In the genomic region with DNA sequence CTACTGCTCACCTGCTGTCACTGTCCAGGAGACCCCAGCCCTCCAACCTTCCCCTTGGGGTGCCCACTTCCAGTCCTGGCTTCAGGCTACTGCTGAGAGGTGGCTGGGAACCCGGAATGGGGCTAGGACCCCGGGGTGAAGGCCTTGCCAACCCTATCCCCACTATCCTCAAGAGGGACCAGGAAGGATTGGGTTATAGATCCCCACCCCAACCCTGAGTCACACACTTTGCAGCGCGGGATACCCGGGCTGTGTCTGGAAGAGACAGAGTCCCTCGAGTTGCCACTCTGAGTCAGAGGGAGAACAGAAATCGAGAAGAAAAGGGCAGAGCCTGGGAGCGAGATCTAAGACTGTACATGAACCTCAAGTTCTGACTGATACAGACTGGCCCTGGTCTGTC, we compare ENCODE assay signal across 6 mouse cellular contexts. TPM values are rescaled to one million over a fixed set of nuclear protein-coding genes. Genes with fewer than 3 reads are reported as not detected.
A peak's percentile ranks its signal among the peaks of the same experiment; 100 is the strongest.
DNase-seq lines count a peak whose midpoint lies in the region; ATAC-seq and TF ChIP-seq lines count a peak whose summit lies in the region.
"Not testable (repeated sequence)": the region's sequence is repeated elsewhere in the genome, so short reads cannot be mapped to it uniquely, and the experiment has no call there.

No protein-coding gene starts in this region.

- peak; percentile 31; the same call in 1 of the 2 replicates for ATAC-seq in heart, embryonic 11.5 days (replicated peaks; ENCODE audit: insufficient number of reproducible peaks, low FRiP score, low TSS enrichment)
- ATAC-seq in limb, embryonic 12.5 days (ENCODE audit: insufficient number of reproducible peaks, insufficient read depth, low FRiP score, low TSS enrichment, low read depth), result 0 out of 2 replicates have a peak, but pooled peaks have one; percentile 20
- ATAC-seq in lung, embryonic 15.5 days (ENCODE audit: borderline replicate concordance, extremely low read depth, low FRiP score, low TSS enrichment), result peak; percentile 59; the same call in 1 of the 2 replicates
- ATAC-seq in midbrain, embryonic 16.5 days, result 0 out of 2 replicates have a peak, but pooled peaks have one; percentile 32

- not testable (repeated sequence) for H3K27me3 ChIP-seq in E14TG2a.4 (ENCODE audit: insufficient read depth, low read length); heart, embryonic 11.5 days (ENCODE audit: control insufficient read depth, insufficient read depth, low read length); limb, embryonic 12.5 days; lung, embryonic 15.5 days; midbrain, embryonic 16.5 days (ENCODE audit: control insufficient read depth, insufficient read depth, low read depth, low read length)

- not testable (repeated sequence) for H3K4me2 ChIP-seq in heart, embryonic 11.5 days; limb, embryonic 12.5 days; lung, embryonic 15.5 days; midbrain, embryonic 16.5 days (ENCODE audit: low read length)

- not testable (repeated sequence) for H3K27ac ChIP-seq in heart, embryonic 11.5 days (ENCODE audit: low read depth, low read length); limb, embryonic 12.5 days; lung, embryonic 15.5 days; midbrain, embryonic 16.5 days (ENCODE audit: low read length)

- not testable (repeated sequence) for H3K9ac ChIP-seq in heart, embryonic 11.5 days (ENCODE audit: low read depth, low read length); limb, embryonic 12.5 days (replicated peaks); lung, embryonic 15.5 days; midbrain, embryonic 16.5 days (ENCODE audit: low read depth, low read length)

- 76% methylated on average over 8 of the region's 8 CpGs for WGBS in heart, embryonic 11.5 days (ENCODE audit: insufficient replicate concordance)
- WGBS in limb, embryonic 12.5 days, result 85% methylated on average over 8 of the region's 8 CpGs
- 92% methylated on average over 8 of the region's 8 CpGs for WGBS in lung, embryonic 15.5 days
- WGBS in midbrain, embryonic 16.5 days, result 91% methylated on average over 8 of the region's 8 CpGs

- not testable (repeated sequence) for H3K36me3 ChIP-seq in E14TG2a.4 (ENCODE audit: insufficient read depth, low read length); heart, embryonic 11.5 days (ENCODE audit: control insufficient read depth, insufficient read depth, low read length); limb, embryonic 12.5 days; lung, embryonic 15.5 days; midbrain, embryonic 16.5 days (ENCODE audit: control insufficient read depth, insufficient read depth, low read length)

- H3K4me1 ChIP-seq in E14TG2a.4 (replicated peaks; ENCODE audit: low read depth, low read length), result peaks cover 12% of the 10 kb centered on the region
- H3K4me1 ChIP-seq in heart, embryonic 11.5 days (ENCODE audit: control insufficient read depth, insufficient read depth, low read length); limb, embryonic 12.5 days (replicated peaks); lung, embryonic 15.5 days; midbrain, embryonic 16.5 days (ENCODE audit: control insufficient read depth, insufficient read depth, low read length): not testable (repeated sequence)

- H3K4me3 ChIP-seq in E14TG2a.4 (replicated peaks; ENCODE audit: low read length), result peak overlapping the region; percentile 54
- not testable (repeated sequence) for H3K4me3 ChIP-seq in heart, embryonic 11.5 days (ENCODE audit: low read depth, low read length); limb, embryonic 12.5 days (replicated peaks); lung, embryonic 15.5 days; midbrain, embryonic 16.5 days (ENCODE audit: low read depth, low read length)

- peak; percentile 85 for DNase-seq in heart, adult 11 months

- not testable (repeated sequence) for TF ChIP-seq CTCF in E14TG2a.4 (conservative IDR thresholded peaks at IDR 0.05; ENCODE audit: low read length)

- not testable (repeated sequence) for H3K9me3 ChIP-seq in E14TG2a.4 (ENCODE audit: low read length); heart, embryonic 11.5 days (replicated peaks; ENCODE audit: control insufficient read depth, low read length); limb, embryonic 12.5 days; lung, embryonic 15.5 days; midbrain, embryonic 16.5 days (replicated peaks; ENCODE audit: control insufficient read depth, low read length, poor library complexity, severe bottlenecking)

RNA-seq across cellular contexts. Expression of gene Rala, which starts 6.5 kb away (rescaled TPM):
- 85.4 and 89.9 TPM in 2 replicates for polyA plus RNA-seq in heart, embryonic 11.5 days (2014; fragmentation: Nextera tagmentation; extraction: Ambion mirVana)
- polyA plus RNA-seq in limb, embryonic 12.5 days (2016; fragmentation: Nextera tagmentation; extraction: Ambion mirVana), result 98.8 and 107 TPM in 2 replicates
- polyA plus RNA-seq in lung, embryonic 15.5 days (2015; fragmentation: Nextera tagmentation; extraction: Ambion mirVana), result 110 and 119 TPM in 2 replicates
- polyA plus RNA-seq in midbrain, embryonic 16.5 days (2015; fragmentation: Nextera tagmentation; extraction: Ambion mirVana), result 212 and 217 TPM in 2 replicates

RNA-seq across cellular contexts. Expression of gene Yae1d1, which starts 42.6 kb away (rescaled TPM):
- 79.8 and 85.2 TPM in 2 replicates for polyA plus RNA-seq in heart, embryonic 11.5 days (2014; fragmentation: Nextera tagmentation; extraction: Ambion mirVana)
- 79.7 and 84.8 TPM in 2 replicates for polyA plus RNA-seq in limb, embryonic 12.5 days (2016; fragmentation: Nextera tagmentation; extraction: Ambion mirVana)
- polyA plus RNA-seq in lung, embryonic 15.5 days (2015; fragmentation: Nextera tagmentation; extraction: Ambion mirVana), result 75.6 and 77.1 TPM in 2 replicates
- 78.8 and 82.6 TPM in 2 replicates for polyA plus RNA-seq in midbrain, embryonic 16.5 days (2015; fragmentation: Nextera tagmentation; extraction: Ambion mirVana)
